Mouse (Mus musculus) thymus, adult 2 months (tissue): ENCODE measurements around the gene Gm17655. TPM values are rescaled to one million over a fixed set of nuclear protein-coding genes. Genes with fewer than 3 reads are reported as not detected.

ENCODE experiments used
- polyA plus RNA-seq: library from polyadenylated mRNA; depleted of rRNA; stranded (reverse); fragments of >200 nt; gene quantifications from 2 replicates; pipeline ENCODE4 v1.2.3, GENCODE M21; 2012; rRNA removed

Gene Gm17655
- polyA plus RNA-seq, 1 experiment: 0.32 TPM

Other genes with a start within 250 kb of the Gm17655 start
- 2.5 and 4.1 TPM in 2 replicates for gene Gm15446, start 149.1 kb downstream of the Gm17655 start, polyA plus RNA-seq
- gene Zfp932, start 76.0 kb downstream of the Gm17655 start, polyA plus RNA-seq: 5.0 and 6.4 TPM in 2 replicates
- gene Gm35315, start 21.9 kb upstream of the Gm17655 start, polyA plus RNA-seq: 0.30 and 0.31 TPM in 2 replicates
- gene Plcxd1, start 27.5 kb upstream of the Gm17655 start, polyA plus RNA-seq: 3.9 and 5.0 TPM in 2 replicates
- gene Gtpbp6, start 35.7 kb upstream of the Gm17655 start, polyA plus RNA-seq: 260 and 301 TPM in 2 replicates
- 0.73 and 0.80 TPM in 2 replicates for gene Zfp605, start 37.6 kb upstream of the Gm17655 start, polyA plus RNA-seq
- 180 and 185 TPM in 2 replicates for gene Chfr, start 63.3 kb upstream of the Gm17655 start, polyA plus RNA-seq
- gene Golga3, start 104.2 kb upstream of the Gm17655 start, polyA plus RNA-seq: 11.5 and 12.3 TPM in 2 replicates
- gene Ankle2, start 158.5 kb upstream of the Gm17655 start, polyA plus RNA-seq: 12.9 and 13.5 TPM in 2 replicates
- 38.0 and 40.8 TPM in 2 replicates for gene Pgam5, start 197.4 kb upstream of the Gm17655 start, polyA plus RNA-seq
- 3.5 and 4.7 TPM in 2 replicates for gene Pxmp2, start 213.7 kb upstream of the Gm17655 start, polyA plus RNA-seq
- 27.5 and 36.4 TPM in 2 replicates for gene Pole, start 213.8 kb upstream of the Gm17655 start, polyA plus RNA-seq